Mouse (Mus musculus) liver, embryonic 16.5 days (tissue): ENCODE results near the gene Scarf1. TPM values are rescaled to one million over a fixed set of nuclear protein-coding genes. Genes with fewer than 3 reads are reported as not detected.
"Not testable (repeated sequence)": the region's sequence is repeated elsewhere in the genome, so short reads cannot be mapped to it uniquely, and the experiment has no call there.

Experiments
- ATAC-seq: fragments of 200-750 bp; cut with Nextera tagmentation; 2 replicates; pipeline ENCODE4 v1.8.0; 2017; ENCODE audit warnings: low read depth, mild to moderate bottlenecking, moderate number of reproducible peaks, moderate library complexity
- H3K27ac ChIP-seq: fragments of 300-500 bp; sonication (generic); 2 replicates; pipeline ENCODE4 v1.5.1; 2014; ENCODE audit warnings: mild to moderate bottlenecking, low read length
- H3K27me3 ChIP-seq: fragments of 300-500 bp; sonication (generic); 2 replicates; pipeline ENCODE4 v1.6.1; 2014; ENCODE audit warnings: low read depth, low read length, mixed read lengths; ENCODE audit not compliant: control insufficient read depth, insufficient read depth
- H3K36me3 ChIP-seq: fragments of 300-500 bp; sonication (generic); 2 replicates; pipeline ENCODE4 v1.6.1; 2014; ENCODE audit warnings: mild to moderate bottlenecking; ENCODE audit not compliant: control insufficient read depth, insufficient read depth
- H3K4me1 ChIP-seq: fragments of 300-500 bp; sonication (generic); 2 replicates; pipeline ENCODE4 v1.6.1; 2014; ENCODE audit warnings: low read depth, low read length, mixed read lengths; ENCODE audit not compliant: control insufficient read depth
- H3K4me2 ChIP-seq: fragments of 300-500 bp; sonication (generic); 2 replicates; pipeline ENCODE4 v1.6.1; 2014; ENCODE audit warnings: low read depth, low read length, mixed read lengths
- H3K4me3 ChIP-seq: fragments of 300-500 bp; sonication (generic); 2 replicates; pipeline ENCODE4 v1.5.1; 2014; ENCODE audit warnings: low read depth, mild to moderate bottlenecking, low read length
- H3K9ac ChIP-seq: fragments of 300-500 bp; sonication (generic); 2 replicates; pipeline ENCODE4 v1.6.1; 2014; ENCODE audit warnings: low read depth, low read length
- H3K9me3 ChIP-seq: fragments of 300-500 bp; sonication (generic); replicated peaks from 2 replicates; pipeline ENCODE4 v1.6.1; 2016; ENCODE audit warnings: low read length; ENCODE audit not compliant: control insufficient read depth
- WGBS: fragments of 180-500 bp; shearing (Covaris S2); extraction: QIAGEN DNeasy Blood & Tissue Kit; methylation state at CpG from one replicate; pipeline ENCODE4 v1.1.7; 2014; ENCODE audit not compliant: insufficient replicate concordance; 5-methylcytosine and 5-hydroxymethylcytosine counted together
- polyA plus RNA-seq: library from polyadenylated mRNA; unstranded; fragments of >200 nt; fragmentation: Nextera tagmentation; extraction: Ambion mirVana; gene quantifications from 2 replicates; pipeline ENCODE4 v1.2.1, GENCODE M21; 2015

Gene Scarf1
- polyA plus RNA-seq, 1 experiment from 2014 or later = 3.4 TPM

DNA sequence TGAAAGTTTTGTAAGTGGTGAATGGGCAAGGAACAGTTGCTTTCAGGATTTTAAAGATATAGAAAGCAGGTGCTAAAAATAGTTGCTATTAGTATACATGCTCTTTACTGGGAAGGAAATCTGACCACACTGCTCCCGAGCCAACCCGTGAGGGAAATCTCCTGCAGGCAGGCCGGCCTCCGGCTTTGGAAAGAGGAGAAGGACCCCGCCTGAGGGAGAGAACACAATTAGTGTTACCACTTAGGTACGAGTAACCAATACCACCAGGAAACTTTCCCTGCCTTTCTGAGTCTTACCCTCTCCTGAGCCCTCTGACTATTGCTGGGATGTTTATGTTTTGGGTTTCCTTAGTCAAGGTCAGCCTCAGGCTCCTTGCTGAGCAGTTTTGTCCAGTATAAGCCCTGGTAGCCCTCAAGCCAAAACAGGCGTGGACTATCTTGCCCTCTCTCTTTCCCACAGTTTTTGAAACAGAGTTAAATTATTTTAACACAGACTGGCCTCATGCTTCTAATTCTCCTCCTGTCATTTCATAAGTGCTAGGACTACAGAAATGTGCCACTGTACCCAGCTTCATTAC, 39.7 kb downstream of the Scarf1 start:
- Histone ChIP-seq H3K9ac (no peak overlapping the region), H3K36me3 (no peaks in the 10 kb centered on the region), H3K4me1 (peaks cover 7% of the 10 kb centered on the region), H3K27ac (no peak overlapping the region), H3K9me3 (no peaks in the 10 kb centered on the region), H3K4me2 (no peak overlapping the region), H3K27me3 (no peaks in the 10 kb centered on the region), H3K4me3 (no peak overlapping the region)
- 62% methylated on average over 7 of the region's 7 CpGs for WGBS
- ATAC-seq = no peak

- not testable (repeated sequence) for H3K4me1 ChIP-seq, H3K9me3 ChIP-seq, H3K9ac ChIP-seq, ATAC-seq, H3K4me2 ChIP-seq, H3K27me3 ChIP-seq, H3K27ac ChIP-seq, H3K36me3 ChIP-seq, H3K4me3 ChIP-seq
- 67% methylated on average over 6 of the region's 6 CpGs for WGBS
Measured at GRCm38 (mm10) chr11:75556006-75556405, 42.7 kb downstream of the Scarf1 start.

- Histone ChIP-seq H3K9ac (no peak overlapping the region), H3K9me3 (no peaks in the 10 kb centered on the region), H3K36me3 (no peaks in the 10 kb centered on the region), H3K4me3 (no peak overlapping the region), H3K27me3 (no peaks in the 10 kb centered on the region), H3K4me2 (no peak overlapping the region), H3K27ac (no peak overlapping the region), H3K4me1 (peaks cover 7% of the 10 kb centered on the region)
- WGBS = 81% methylated on average over 6 of the region's 6 CpGs
- no peak for ATAC-seq
Measured at GRCm38 (mm10) chr11:75557142-75557541, 43.8 kb downstream of the Scarf1 start.

- H3K36me3 ChIP-seq = no peaks in the 10 kb centered on the region
- peaks cover 7% of the 10 kb centered on the region for H3K4me1 ChIP-seq
- H3K27me3 ChIP-seq = no peaks in the 10 kb centered on the region
- no peak overlapping the region for H3K27ac ChIP-seq
- 69% methylated on average over 1 of the region's 1 CpGs for WGBS
- no peak overlapping the region for H3K4me2 ChIP-seq
- no peak overlapping the region for H3K9ac ChIP-seq
- H3K4me3 ChIP-seq = no peak overlapping the region
- H3K9me3 ChIP-seq = no peaks in the 10 kb centered on the region
- no peak for ATAC-seq
Measured at GRCm38 (mm10) chr11:75558101-75558500, 44.8 kb downstream of the Scarf1 start.

GRCm38 (mm10) chr11:75559870-75560504, 46.6 kb downstream of the Scarf1 start:
- no peak overlapping the region for H3K9ac ChIP-seq
- no peak for ATAC-seq
- H3K27me3 ChIP-seq = no peaks in the 10 kb centered on the region
- WGBS = 60% methylated on average over 8 of the region's 8 CpGs
- no peak overlapping the region for H3K27ac ChIP-seq
- H3K9me3 ChIP-seq = no peaks in the 10 kb centered on the region
- H3K36me3 ChIP-seq = no peaks in the 10 kb centered on the region
- H3K4me3 ChIP-seq = no peak overlapping the region
- peaks cover 9% of the 10 kb centered on the region for H3K4me1 ChIP-seq
- H3K4me2 ChIP-seq = no peak overlapping the region

GRCm38 (mm10) chr11:75560530-75561409, 47.4 kb downstream of the Scarf1 start:
- Histone ChIP-seq H3K4me2 (no peak overlapping the region), H3K4me3 (no peak overlapping the region), H3K27me3 (no peaks in the 10 kb centered on the region), H3K4me1 (peaks cover 10% of the 10 kb centered on the region), H3K9ac (no peak overlapping the region), H3K36me3 (no peaks in the 10 kb centered on the region), H3K27ac (peak overlapping the region; percentile 23; the same call in 1 of the 2 replicates), H3K9me3 (no peaks in the 10 kb centered on the region)
- WGBS = 64% methylated on average over 14 of the region's 14 CpGs
- peak; percentile 20; the same call in 1 of the 2 replicates for ATAC-seq

DNA sequence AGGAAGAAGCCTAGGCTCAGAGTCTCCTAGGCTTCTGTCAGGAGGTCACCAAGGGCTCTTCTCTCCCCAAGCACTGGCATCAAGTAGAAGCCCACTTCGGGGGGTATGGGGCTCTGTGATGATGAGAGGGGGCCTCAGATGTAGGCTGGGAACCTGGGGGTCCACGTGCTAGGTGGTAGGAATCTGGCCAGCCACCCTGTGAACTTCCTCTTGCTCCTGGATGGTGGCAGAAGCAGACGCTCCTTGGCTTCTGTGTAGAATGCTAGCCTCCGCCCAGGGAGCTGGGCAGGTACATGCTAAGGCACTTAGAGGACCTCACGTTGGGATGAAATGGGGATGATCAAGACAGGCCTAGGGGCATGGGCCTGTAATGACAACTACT, 48.1 kb downstream of the Scarf1 start:
- peaks cover 12% of the 10 kb centered on the region for H3K4me1 ChIP-seq
- no peaks in the 10 kb centered on the region for H3K36me3 ChIP-seq
- H3K27me3 ChIP-seq = no peaks in the 10 kb centered on the region
- no peak overlapping the region for H3K4me3 ChIP-seq
- no peak overlapping the region for H3K4me2 ChIP-seq
- no peak overlapping the region for H3K27ac ChIP-seq
- no peaks in the 10 kb centered on the region for H3K9me3 ChIP-seq
- no peak for ATAC-seq
- H3K9ac ChIP-seq = no peak overlapping the region
- WGBS = 50% methylated on average over 5 of the region's 5 CpGs

- H3K4me1 ChIP-seq = peaks cover 19% of the 10 kb centered on the region
- no peak overlapping the region for H3K9ac ChIP-seq
- 70% methylated on average over 8 of the region's 8 CpGs for WGBS
- H3K4me3 ChIP-seq = no peak overlapping the region
- H3K9me3 ChIP-seq = no peaks in the 10 kb centered on the region
- H3K27ac ChIP-seq = no peak overlapping the region
- no peak for ATAC-seq
- no peaks in the 10 kb centered on the region for H3K36me3 ChIP-seq
- H3K27me3 ChIP-seq = no peaks in the 10 kb centered on the region
- H3K4me2 ChIP-seq = no peak overlapping the region
Measured at GRCm38 (mm10) chr11:75562840-75563239, 49.5 kb downstream of the Scarf1 start.
